Comparison of ENCODE assay signal across 8 mouse cellular contexts in the genomic region with DNA sequence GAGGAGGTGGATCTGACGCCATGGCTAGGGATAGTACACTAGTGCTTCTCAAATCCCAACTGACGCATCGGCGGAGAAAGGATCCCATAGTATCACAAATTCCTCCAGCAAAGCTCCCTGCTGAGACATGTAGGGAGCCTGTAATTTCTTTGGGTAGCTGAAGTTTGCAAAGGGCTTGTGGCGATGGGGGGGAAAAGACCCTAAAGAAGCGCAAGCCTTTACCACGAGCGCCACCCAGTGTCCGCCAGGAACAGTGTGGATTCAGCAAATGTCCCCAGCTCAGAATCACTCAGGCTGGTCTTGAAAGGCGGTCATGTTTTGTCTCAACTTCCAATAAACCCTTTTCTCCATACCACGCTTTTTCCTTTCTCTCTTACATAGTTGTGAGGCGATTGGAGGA. TPM values are rescaled to one million over a fixed set of nuclear protein-coding genes. Genes with fewer than 3 reads are reported as not detected.
DNase-seq lines count a peak whose midpoint lies in the region; ATAC-seq lines count a peak whose summit lies in the region.

No protein-coding gene starts in this region.

- no peaks in the 10 kb centered on the region for H3K36me3 ChIP-seq in hindbrain, embryonic 11.5 days (ENCODE audit: control insufficient read depth, insufficient read depth, low read length)

- H3K4me3 ChIP-seq in hindbrain, embryonic 11.5 days (ENCODE audit: low read depth, low read length): no peak overlapping the region

- peak; percentile 50 for DNase-seq in layer of hippocampus, adult 11-12 months (ENCODE audit: low spot score)
- DNase-seq in layer of hippocampus, adult 9-10 months (ENCODE audit: low spot score): no peak
- peak; percentile 64 for DNase-seq in NIH3T3 (ENCODE audit: low read depth)
- DNase-seq in embryo, embryonic 11 days: peak; percentile 90
- DNase-seq in hindbrain, embryonic 11.5 days (ENCODE audit: low spot score): peak; percentile 87
- DNase-seq in lung, postnatal 14 days: peak; percentile 57
- DNase-seq in thymus, postnatal 25 days: peak; percentile 19
- DNase-seq in c-Kit-positive CD71-positive TER-119-positive erythroid progenitor cells, embryonic 14.5 days (ENCODE audit: low spot score): no peak

- H3K27me3 ChIP-seq in hindbrain, embryonic 11.5 days (ENCODE audit: control insufficient read depth, insufficient read depth, low read length): peaks cover 37% of the 10 kb centered on the region

- no peak overlapping the region for H3K4me2 ChIP-seq in hindbrain, embryonic 11.5 days (replicated peaks; ENCODE audit: low read depth, low read length)

- WGBS in hindbrain, embryonic 11.5 days: 2% methylated on average over 12 of the region's 12 CpGs

- H3K9me3 ChIP-seq in hindbrain, embryonic 11.5 days (ENCODE audit: control insufficient read depth, low read length): no peaks in the 10 kb centered on the region

- H3K9ac ChIP-seq in hindbrain, embryonic 11.5 days (ENCODE audit: low read depth, low read length): no peak overlapping the region

- peak; percentile 69; the same call in 1 of the 2 replicates for ATAC-seq in hindbrain, embryonic 11.5 days (ENCODE audit: low FRiP score)

- peaks cover 7% of the 10 kb centered on the region; the same call in 1 of the 2 replicates for H3K4me1 ChIP-seq in hindbrain, embryonic 11.5 days (replicated peaks; ENCODE audit: control insufficient read depth, insufficient read depth, low read length)

- H3K27ac ChIP-seq in hindbrain, embryonic 11.5 days (ENCODE audit: low read depth, low read length): no peak overlapping the region

RNA-seq across cellular contexts. Expression of a gene that starts 3.0 kb away (rescaled TPM):
- 2.3 and 6.2 TPM in 2 replicates for polyA plus RNA-seq in hindbrain, embryonic 11.5 days (2014; fragmentation: Nextera tagmentation; extraction: Ambion mirVana)

RNA-seq across cellular contexts. Expression of a gene that starts 21.8 kb away (rescaled TPM):
- polyA plus RNA-seq in hindbrain, embryonic 11.5 days (2014; fragmentation: Nextera tagmentation; extraction: Ambion mirVana): 0.29 and 0.65 TPM in 2 replicates

Comparison
In these comparisons a context has a peak if more than half of its experiments do, and no peak if none do; other contexts are left out.
1. DNase-seq: peak in layer of hippocampus, adult 11-12 months (single experiment), NIH3T3 (single experiment), embryo, embryonic 11 days (single experiment), hindbrain, embryonic 11.5 days (single experiment), lung, postnatal 14 days (single experiment) and thymus, postnatal 25 days (single experiment); none in layer of hippocampus, adult 9-10 months (single experiment) and c-Kit-positive CD71-positive TER-119-positive erythroid progenitor cells, embryonic 14.5 days (single experiment).